Mouse (Mus musculus) heart, embryonic 13.5 days (tissue): ENCODE data around the gene Lpcat1. TPM values are rescaled to one million over a fixed set of nuclear protein-coding genes. Genes with fewer than 3 reads are reported as not detected.

ENCODE experiments used
- ATAC-seq: fragments of 200-750 bp; cut with Nextera tagmentation; 2 replicates; pipeline ENCODE4 v1.8.0; 2017; ENCODE audit warnings: moderate TSS enrichment; ENCODE audit not compliant: insufficient number of reproducible peaks, low FRiP score, low TSS enrichment; ENCODE audit errors: extremely low read depth
- H3K27ac ChIP-seq: fragments of 300-500 bp; sonication (generic); replicated peaks from 2 replicates; pipeline ENCODE4 v1.5.1; 2015; ENCODE audit warnings: moderate library complexity, mild to moderate bottlenecking, inconsistent platforms
- H3K27me3 ChIP-seq: fragments of 300-500 bp; sonication (generic); replicated peaks from 2 replicates; pipeline ENCODE4 v1.6.1; 2015; ENCODE audit warnings: mild to moderate bottlenecking, inconsistent platforms
- H3K36me3 ChIP-seq: fragments of 300-500 bp; sonication (generic); 2 replicates; pipeline ENCODE4 v1.6.1; 2015; ENCODE audit warnings: mild to moderate bottlenecking, inconsistent platforms
- H3K4me1 ChIP-seq: fragments of 300-500 bp; sonication (generic); 2 replicates; pipeline ENCODE4 v1.6.1; 2015; ENCODE audit warnings: inconsistent platforms
- H3K4me2 ChIP-seq: fragments of 300-500 bp; sonication (generic); 2 replicates; pipeline ENCODE4 v1.6.1; 2015; ENCODE audit warnings: inconsistent platforms, mild to moderate bottlenecking, moderate library complexity
- H3K4me3 ChIP-seq: fragments of 300-500 bp; sonication (generic); 2 replicates; pipeline ENCODE4 v1.5.1; 2015; ENCODE audit warnings: moderate library complexity, mild to moderate bottlenecking, inconsistent platforms
- H3K9ac ChIP-seq: fragments of 300-500 bp; sonication (generic); 2 replicates; pipeline ENCODE4 v1.6.1; 2015; ENCODE audit warnings: inconsistent platforms, mild to moderate bottlenecking, moderate library complexity
- H3K9me3 ChIP-seq: fragments of 300-500 bp; sonication (generic); 2 replicates; pipeline ENCODE4 v1.6.1; 2016; ENCODE audit warnings: inconsistent platforms
- WGBS: fragments of 180-500 bp; shearing (Covaris S2); methylation state at CpG from one replicate; pipeline ENCODE4 v1.1.7; 2015; ENCODE audit warnings: mixed read lengths; 5-methylcytosine and 5-hydroxymethylcytosine counted together
- polyA plus RNA-seq: library from polyadenylated mRNA; unstranded; fragments of >200 nt; fragmentation: Nextera tagmentation; extraction: Ambion mirVana; gene quantifications from 2 replicates; pipeline ENCODE4 v1.2.1, GENCODE M21; 2015

Gene Lpcat1
- polyA plus RNA-seq = 16.0 and 19.0 TPM in 2 replicates

GRCm38 (mm10) chr13:73467034-73467420 lies at the start of gene Lpcat1:
Gene Lpcat1, plus strand, starts transcription at chr13:73467197.
- WGBS = under 1% methylated on average over 35 of the region's 35 CpGs
- peak; percentile 94 for ATAC-seq
- peak within 1 kb of the TSS; percentile 94 for H3K27ac ChIP-seq
- H3K27me3 ChIP-seq = no peaks in the 10 kb centered on the region
- H3K9ac ChIP-seq = peak within 1 kb of the TSS; percentile 90
- H3K36me3 ChIP-seq = no peaks in the 10 kb centered on the region
- H3K4me1 ChIP-seq = peaks cover 33% of the 10 kb centered on the region
- no peaks in the 10 kb centered on the region for H3K9me3 ChIP-seq
- peak within 1 kb of the TSS; percentile 96 for H3K4me2 ChIP-seq
- peak within 1 kb of the TSS; percentile 92 for H3K4me3 ChIP-seq

- Histone ChIP-seq H3K27ac (no peak overlapping the region), H3K9ac (no peak overlapping the region), H3K9me3 (no peaks in the 10 kb centered on the region), H3K4me3 (no peak overlapping the region), H3K4me1 (no peaks in the 10 kb centered on the region), H3K27me3 (peaks cover 17% of the 10 kb centered on the region), H3K4me2 (no peak overlapping the region), H3K36me3 (no peaks in the 10 kb centered on the region)
- ATAC-seq = no peak
- 37% methylated on average over 15 of the region's 15 CpGs for WGBS
These were observed 49.3 kb upstream of the Lpcat1 start for GRCm38 (mm10) chr13:73417478-73418220.

DNA sequence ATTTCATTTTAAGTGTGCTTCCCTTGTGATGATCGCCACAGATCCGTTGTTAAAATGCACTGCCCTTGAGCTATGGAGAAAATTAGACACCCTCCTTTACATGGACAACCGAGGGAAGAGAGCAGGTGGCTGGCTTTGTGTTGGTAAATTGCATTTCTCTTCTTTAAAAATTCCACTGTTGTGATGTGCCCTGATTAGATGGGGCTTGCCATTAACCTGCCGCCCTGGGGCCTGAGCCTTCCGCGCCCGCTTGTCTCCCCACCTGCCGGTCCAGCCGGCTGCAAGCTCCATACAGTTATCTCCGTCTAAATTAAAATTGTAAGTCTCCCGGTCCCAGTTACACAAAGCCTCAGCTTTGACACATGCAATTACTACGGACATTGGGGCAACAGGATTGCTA lies 48.7 kb upstream of the Lpcat1 start:
- no peaks in the 10 kb centered on the region for H3K9me3 ChIP-seq
- ATAC-seq = no peak
- no peak overlapping the region for H3K9ac ChIP-seq
- no peaks in the 10 kb centered on the region for H3K36me3 ChIP-seq
- no peak overlapping the region for H3K27ac ChIP-seq
- H3K4me3 ChIP-seq = no peak overlapping the region
- WGBS = 66% methylated on average over 12 of the region's 12 CpGs
- no peaks in the 10 kb centered on the region for H3K4me1 ChIP-seq
- no peak overlapping the region for H3K4me2 ChIP-seq
- peaks cover 21% of the 10 kb centered on the region for H3K27me3 ChIP-seq

DNA sequence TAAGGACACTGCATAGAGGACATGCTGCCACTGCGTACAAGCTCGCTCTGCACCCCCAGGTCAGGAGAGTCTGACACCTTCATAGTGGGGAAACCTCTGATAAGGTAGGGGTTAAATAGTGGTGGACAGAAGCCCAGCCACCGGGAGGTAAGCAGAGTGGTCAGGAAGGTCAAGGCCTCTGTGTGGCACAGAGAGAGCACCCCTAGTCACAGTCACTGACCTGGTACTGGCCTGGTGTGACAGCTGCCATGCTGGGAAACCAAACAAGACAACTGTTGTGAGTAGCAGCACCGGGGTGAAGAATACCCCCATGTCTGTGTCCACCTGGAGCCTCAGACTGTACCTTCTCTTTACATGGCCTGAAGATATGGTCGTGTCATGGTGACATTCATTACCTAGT lies 47.8 kb upstream of the Lpcat1 start:
- ATAC-seq = no peak
- H3K4me3 ChIP-seq = no peak overlapping the region
- H3K36me3 ChIP-seq = no peaks in the 10 kb centered on the region
- 64% methylated on average over 5 of the region's 5 CpGs for WGBS
- H3K4me2 ChIP-seq = no peak overlapping the region
- no peak overlapping the region for H3K9ac ChIP-seq
- H3K27ac ChIP-seq = no peak overlapping the region
- H3K27me3 ChIP-seq = peaks cover 25% of the 10 kb centered on the region
- no peaks in the 10 kb centered on the region for H3K9me3 ChIP-seq
- H3K4me1 ChIP-seq = no peaks in the 10 kb centered on the region

GRCm38 (mm10) chr13:73423043-73423442 lies 44.0 kb upstream of the Lpcat1 start:
- Histone ChIP-seq H3K27me3 (peaks cover 45% of the 10 kb centered on the region), H3K9me3 (no peaks in the 10 kb centered on the region), H3K36me3 (no peaks in the 10 kb centered on the region), H3K9ac (no peak overlapping the region), H3K4me2 (no peak overlapping the region), H3K27ac (no peak overlapping the region), H3K4me1 (no peaks in the 10 kb centered on the region), H3K4me3 (no peak overlapping the region)
- no peak for ATAC-seq
- 56% methylated on average over 4 of the region's 4 CpGs for WGBS

DNA sequence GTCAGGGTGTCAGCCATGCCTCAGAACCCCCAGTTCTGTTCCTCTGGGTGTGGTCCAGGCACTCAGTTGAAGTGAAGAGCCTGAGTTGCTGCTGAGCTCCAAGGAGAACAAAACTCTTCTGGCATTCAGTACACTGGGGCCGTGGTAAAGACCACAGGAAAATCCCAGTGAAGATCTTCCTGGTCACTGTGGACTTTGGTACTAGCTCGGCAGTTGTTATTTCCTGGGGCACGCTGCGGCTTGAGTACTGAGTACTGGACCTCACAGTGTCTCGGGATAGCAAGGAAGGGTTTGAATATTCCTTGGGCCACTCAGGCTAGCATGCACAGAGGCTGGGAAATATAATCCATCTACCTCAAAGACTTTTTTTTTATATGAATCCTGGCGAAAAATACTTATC lies 42.0 kb upstream of the Lpcat1 start:
- peaks cover 47% of the 10 kb centered on the region for H3K27me3 ChIP-seq
- H3K4me3 ChIP-seq = no peak overlapping the region
- WGBS = 67% methylated on average over 6 of the region's 6 CpGs
- no peaks in the 10 kb centered on the region for H3K4me1 ChIP-seq
- ATAC-seq = no peak
- no peak overlapping the region for H3K4me2 ChIP-seq
- H3K9me3 ChIP-seq = no peaks in the 10 kb centered on the region
- no peak overlapping the region for H3K27ac ChIP-seq
- H3K9ac ChIP-seq = no peak overlapping the region
- no peaks in the 10 kb centered on the region for H3K36me3 ChIP-seq

DNA sequence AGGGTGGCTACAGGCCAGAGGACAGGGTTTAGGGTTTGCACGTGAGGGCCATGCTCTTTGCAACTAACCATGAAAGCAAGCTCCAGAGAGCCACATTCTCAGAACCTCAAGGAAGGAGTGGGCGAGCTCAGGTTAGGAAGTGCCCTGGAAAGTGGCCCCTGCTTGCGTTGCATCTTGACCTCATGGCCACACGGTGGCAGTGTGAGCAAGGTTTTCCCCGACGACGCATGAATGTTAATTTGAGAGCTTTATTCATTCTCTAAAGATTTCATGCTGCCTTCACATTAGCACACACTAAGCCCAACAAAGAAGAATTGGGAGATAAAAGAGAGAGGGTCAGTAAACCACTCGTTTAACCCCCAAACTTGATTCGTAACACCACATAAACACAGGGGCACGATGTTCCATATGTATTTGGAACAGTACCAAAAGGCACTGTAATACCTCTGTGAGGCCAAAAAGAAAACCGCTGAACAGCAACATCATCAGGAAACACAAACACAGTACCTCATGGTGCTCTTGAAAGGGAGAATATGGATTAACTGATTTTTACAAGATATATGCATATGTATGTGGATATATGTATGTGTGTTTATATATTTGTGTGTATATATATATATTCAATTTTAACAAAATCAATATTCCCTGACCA lies 41.0 kb upstream of the Lpcat1 start:
- H3K4me2 ChIP-seq = 0 out of 2 replicates have a peak overlapping the region, but pooled peaks have one; percentile 5
- H3K9me3 ChIP-seq = no peaks in the 10 kb centered on the region
- 11% methylated on average over 11 of the region's 11 CpGs for WGBS
- no peaks in the 10 kb centered on the region for H3K4me1 ChIP-seq
- no peak overlapping the region for H3K4me3 ChIP-seq
- H3K27me3 ChIP-seq = peaks cover 38% of the 10 kb centered on the region
- no peak overlapping the region for H3K9ac ChIP-seq
- H3K36me3 ChIP-seq = no peaks in the 10 kb centered on the region
- no peak for ATAC-seq
- H3K27ac ChIP-seq = no peak overlapping the region

GRCm38 (mm10) chr13:73426587-73426986 lies 40.4 kb upstream of the Lpcat1 start:
- H3K4me1 ChIP-seq = no peaks in the 10 kb centered on the region
- H3K9ac ChIP-seq = no peak overlapping the region
- H3K9me3 ChIP-seq = no peaks in the 10 kb centered on the region
- no peaks in the 10 kb centered on the region for H3K36me3 ChIP-seq
- H3K4me2 ChIP-seq = no peak overlapping the region
- H3K27me3 ChIP-seq = peaks cover 37% of the 10 kb centered on the region
- H3K4me3 ChIP-seq = no peak overlapping the region
- ATAC-seq = no peak
- 73% methylated on average over 4 of the region's 4 CpGs for WGBS
- no peak overlapping the region for H3K27ac ChIP-seq

DNA sequence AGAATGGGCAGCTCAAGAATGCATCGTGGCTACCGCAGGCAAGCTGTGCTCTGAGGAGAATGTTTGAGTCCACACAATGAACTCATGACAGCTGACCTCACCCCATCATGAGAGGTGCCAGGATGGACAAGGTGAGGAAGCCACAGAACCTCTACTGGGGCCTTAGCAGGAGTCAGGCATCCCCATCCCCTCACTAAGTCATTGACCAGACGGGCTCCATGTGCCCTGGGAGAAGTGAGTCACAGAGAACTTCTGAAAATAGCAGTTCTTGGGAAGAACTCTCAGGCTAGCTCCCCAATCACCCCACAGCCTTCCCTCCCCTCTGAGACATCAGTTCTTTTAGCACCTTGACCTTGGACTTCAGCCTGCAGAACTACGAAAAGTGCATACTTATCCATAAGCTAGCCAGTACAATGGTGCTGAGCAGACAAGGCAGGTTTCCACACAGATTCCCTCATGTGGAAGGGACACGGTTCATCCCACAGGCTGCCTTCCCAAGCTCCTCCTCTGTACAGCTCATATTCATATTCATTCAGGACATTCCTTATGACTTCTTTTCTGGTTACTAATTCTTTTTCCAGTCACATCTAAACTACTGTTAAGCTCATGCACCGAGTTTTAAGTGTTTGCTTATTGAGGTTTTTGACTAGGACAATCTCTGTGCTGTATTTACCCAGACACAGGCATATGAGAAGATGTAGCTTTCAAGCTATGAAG lies 37.2 kb upstream of the Lpcat1 start:
- WGBS = 72% methylated on average over 6 of the region's 6 CpGs
- Histone ChIP-seq H3K27me3 (peaks cover 22% of the 10 kb centered on the region), H3K36me3 (no peaks in the 10 kb centered on the region), H3K4me3 (no peak overlapping the region), H3K27ac (no peak overlapping the region), H3K9me3 (no peaks in the 10 kb centered on the region), H3K4me2 (no peak overlapping the region), H3K4me1 (no peaks in the 10 kb centered on the region), H3K9ac (no peak overlapping the region)
- no peak for ATAC-seq

GRCm38 (mm10) chr13:73432466-73433149 lies 34.4 kb upstream of the Lpcat1 start:
- Histone ChIP-seq H3K9me3 (no peaks in the 10 kb centered on the region), H3K9ac (no peak overlapping the region), H3K36me3 (no peaks in the 10 kb centered on the region), H3K27ac (no peak overlapping the region), H3K4me2 (no peak overlapping the region), H3K27me3 (0 out of 2 replicates have a peak, but pooled peaks cover 8% of the 10 kb centered on the region), H3K4me3 (no peak overlapping the region), H3K4me1 (no peaks in the 10 kb centered on the region)
- ATAC-seq = no peak
- WGBS = 65% methylated on average over 7 of the region's 7 CpGs
